Mouse (Mus musculus): ENCODE measurements around the gene Slc41a3.
"Not testable (repeated sequence)": the region's sequence is repeated elsewhere in the genome, so short reads cannot be mapped to it uniquely, and the experiment has no call there.

Gene Slc41a3

DNA sequence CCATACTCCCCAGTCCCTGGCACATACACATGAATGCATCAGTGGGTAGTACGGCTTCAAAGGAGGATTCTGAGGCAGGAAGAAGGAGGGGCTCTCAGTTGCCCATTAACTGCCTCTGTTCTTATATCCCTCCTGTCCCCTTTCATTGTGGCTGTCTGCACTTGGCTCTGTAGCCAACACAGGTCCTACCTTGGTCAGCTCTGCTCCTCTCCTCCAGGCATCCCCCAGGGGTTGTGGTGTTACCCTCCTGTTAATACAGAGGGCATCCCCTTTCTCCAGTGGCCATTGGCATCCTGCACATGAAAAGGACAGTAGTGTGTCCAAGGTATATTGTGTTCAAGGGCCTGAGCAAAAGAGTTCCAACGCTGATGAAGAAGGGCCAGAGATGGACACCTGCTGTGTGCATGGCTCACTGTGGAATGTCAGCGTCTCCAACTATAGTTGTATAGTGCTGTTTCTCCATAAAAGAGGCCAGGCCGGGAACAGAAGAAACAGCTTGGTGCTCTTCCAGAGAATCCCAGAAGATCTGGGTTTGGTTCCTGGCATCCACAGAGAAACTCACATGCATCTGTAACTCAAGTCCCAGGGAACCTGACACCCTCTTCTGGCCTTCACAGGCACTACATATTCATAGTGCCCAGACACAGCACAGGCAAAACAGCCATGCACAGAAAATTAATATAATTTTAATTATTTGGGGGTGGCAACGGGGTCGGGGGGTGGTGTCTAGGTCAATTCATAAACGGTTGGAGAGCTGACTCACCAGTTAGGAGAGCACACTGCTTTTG lies 20.9 kb downstream of the Slc41a3 start:
- DNase-seq = no peak

DNA sequence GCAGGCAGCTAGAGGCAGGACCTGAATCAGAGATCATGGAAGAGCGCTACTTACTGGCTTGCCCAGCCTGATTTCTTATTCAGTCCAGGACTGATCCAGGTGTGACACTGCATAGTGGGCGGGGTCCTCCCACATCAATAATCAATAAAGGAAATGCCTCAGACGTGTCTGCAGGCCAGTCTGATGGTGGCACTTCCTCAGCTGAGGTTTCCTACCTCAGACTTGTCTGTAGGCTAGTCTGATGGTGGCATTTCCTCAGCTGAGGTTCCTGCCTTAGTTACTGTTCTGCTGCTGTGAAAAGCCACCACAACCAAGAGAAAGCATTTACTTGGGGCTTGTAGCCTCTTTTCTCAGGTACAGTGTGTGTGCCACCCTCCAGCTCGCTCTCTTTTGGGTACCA lies 23.0 kb downstream of the Slc41a3 start:
- DNase-seq = no peak

DNA sequence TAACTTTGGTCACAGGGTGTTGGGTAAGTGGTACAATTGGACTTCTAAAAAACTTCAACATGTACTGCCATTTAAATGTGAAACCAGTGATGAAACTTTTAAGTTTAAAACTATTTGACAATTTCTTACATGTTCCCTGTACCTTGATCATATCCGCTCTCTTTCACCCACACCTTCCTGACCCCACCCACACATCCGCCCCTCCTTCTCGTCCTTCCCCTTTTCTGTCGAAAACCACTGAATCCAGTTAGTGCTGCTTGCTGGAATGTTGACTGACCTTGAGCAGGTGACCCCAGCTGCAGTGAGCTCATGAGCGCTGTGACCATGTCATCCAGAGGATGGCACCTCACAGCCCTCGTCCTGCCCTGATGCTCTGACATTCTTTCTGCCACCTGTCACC lies 25.0 kb downstream of the Slc41a3 start:
- peak in 1 of 2 experiments; percentile 26 for DNase-seq

DNA sequence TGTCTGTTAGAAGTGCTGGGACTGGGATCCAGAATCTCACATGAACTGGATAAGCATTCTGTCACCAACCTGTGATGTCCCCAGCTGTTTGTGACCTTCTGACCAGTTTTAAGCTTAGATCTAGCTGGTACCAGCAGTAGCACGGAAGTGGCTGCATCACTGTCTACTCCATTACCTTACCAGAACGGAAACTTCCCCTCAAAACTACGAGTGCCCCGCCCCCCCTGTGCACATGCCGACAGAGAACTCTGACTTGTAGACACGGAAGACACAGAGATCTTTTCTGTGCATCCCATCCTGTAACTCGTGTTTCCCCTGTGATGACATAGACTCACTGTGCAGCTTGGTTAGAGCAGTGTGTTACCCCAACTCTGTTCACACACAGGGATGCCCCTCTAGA lies 25.9 kb downstream of the Slc41a3 start:
- DNase-seq = no peak

DNA sequence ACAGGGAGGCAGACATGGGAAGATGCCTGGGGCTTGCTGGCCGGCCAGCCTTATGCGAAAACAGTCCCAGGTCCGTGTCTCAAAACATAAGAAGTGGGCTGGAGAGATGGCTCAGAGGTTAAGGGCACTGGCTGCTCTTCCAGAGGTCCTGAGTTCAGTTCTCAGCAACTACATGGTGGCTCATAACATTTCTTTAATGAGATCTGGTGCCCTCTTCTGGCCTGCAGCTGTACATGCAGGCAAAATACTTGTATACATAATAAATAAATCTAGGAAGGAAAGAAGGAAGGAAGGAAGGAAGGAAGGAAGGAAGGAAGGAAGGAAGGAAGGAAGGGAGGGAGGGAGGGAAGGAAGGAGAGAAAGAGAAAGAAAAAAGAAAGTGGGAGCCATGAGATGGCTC lies 28.0 kb downstream of the Slc41a3 start:
- not testable (repeated sequence) for DNase-seq

- no peak for DNase-seq
These were observed 30.6 kb downstream of the Slc41a3 start for GRCm38 (mm10) chr6:90635081-90635480.

- DNase-seq = no peak
These were observed 31.1 kb downstream of the Slc41a3 start for GRCm38 (mm10) chr6:90635611-90636010.

DNA sequence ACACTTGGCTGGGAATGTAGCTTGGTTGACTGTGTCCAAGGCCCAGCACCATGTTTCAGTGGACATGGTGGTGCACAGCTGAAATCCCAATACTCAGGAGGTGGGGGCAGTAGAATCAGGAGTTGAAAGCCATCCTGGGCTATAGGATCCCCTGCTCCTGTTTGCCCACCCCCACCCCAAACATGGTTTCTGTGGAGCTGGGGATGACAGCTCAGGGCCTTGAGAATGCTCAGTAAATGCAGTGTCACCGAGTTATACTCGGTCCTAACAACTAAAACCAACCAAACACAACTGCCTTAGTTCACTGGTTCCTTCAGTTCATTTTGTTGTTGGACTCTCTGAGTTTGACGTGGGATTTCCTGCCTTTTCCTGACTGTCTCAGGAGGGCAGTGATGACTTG lies 38.5 kb downstream of the Slc41a3 start:
- no peak for DNase-seq

- DNase-seq = no peak
These were observed 40.4 kb downstream of the Slc41a3 start for GRCm38 (mm10) chr6:90644965-90645364.

DNA sequence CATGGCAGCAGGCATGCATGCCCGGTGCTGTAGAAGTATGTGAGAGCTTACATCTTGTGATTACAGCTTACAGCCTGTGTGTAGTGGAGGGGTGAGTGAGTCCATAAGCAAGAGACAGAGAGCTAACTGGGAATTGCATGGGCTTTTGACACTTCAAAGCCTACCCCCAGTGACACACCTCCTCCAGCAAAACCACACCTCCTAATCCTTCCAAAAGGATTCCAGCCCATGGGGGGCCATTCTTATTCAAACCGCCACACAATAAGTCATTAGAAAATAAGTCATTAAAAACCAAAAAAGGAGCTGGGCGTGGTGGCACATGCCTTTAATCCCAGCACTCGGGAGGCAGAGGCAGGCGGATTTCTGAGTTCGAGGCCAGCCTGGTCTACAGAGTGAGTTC lies 43.9 kb downstream of the Slc41a3 start:
- DNase-seq = no peak

DNA sequence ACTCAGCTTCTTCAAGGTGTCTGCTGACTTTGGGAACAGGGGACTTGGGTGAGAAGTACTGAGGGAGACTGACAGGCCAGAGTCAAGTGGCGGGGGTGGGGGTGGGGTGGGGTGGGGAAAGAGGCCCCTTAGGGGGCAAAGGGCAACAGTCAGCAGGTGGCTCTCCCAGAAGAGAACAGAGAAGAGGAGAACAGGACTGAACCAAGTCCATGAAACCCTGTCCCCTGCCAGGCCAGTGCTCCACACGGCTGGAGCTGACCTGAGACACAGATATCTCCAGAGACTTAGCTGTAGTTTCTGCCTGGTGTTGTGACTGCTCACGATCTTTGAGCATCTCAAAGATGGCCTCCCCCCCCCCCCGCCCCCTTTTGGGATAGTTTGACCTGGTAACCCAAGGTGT lies 44.8 kb downstream of the Slc41a3 start:
- no peak for DNase-seq

- no peak for DNase-seq
These were observed 46.1 kb downstream of the Slc41a3 start for GRCm38 (mm10) chr6:90650634-90651033.

- DNase-seq = peak; percentile 65 to 78
These were observed 49.2 kb downstream of the Slc41a3 start for GRCm38 (mm10) chr6:90653736-90654135.

DNA sequence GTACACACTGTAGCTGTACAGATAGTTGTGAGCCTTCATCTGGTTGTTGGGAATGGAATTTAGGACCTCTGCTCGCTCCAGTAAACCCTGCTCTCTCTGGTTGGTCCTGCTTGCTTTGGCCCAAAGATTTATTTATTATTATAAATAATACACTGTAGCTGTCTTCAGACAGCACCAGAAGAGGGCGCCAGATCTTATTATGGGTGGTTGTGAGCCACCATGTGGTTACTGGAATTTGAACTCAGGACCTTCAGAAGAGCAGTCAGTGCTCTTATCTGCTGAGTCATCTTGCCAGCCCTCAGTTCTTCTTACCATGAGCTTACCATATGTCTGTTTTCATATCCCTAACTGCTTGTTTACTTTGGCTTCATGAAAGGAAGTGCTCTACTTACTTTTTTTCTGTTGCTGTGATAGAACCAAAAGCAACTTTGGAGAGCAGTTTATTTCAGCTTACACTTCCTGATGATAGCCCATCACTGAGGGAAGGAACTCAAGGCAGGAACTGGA lies 51.9 kb downstream of the Slc41a3 start:
- peak in 1 of 2 experiments; percentile 44 for DNase-seq

DNA sequence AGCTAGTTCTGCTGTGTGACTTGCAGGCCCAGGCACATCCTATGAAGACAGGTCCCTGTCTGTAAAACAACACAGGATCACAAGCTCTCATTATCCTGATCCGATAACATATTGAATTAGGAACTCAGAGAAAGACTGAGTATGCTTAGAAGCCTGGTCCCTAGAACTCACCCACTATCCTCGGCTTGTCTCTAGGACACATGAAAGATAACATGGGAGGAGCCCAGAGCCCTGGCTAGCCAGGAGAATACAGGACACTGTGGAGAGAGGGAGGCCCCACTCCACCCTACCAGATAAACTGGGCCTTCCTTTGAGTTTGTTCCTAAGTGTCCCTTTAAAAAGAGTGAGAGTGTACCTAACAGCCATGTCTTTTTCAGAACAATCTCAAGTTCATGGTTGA lies 55.4 kb downstream of the Slc41a3 start:
- no peak for DNase-seq

DNA sequence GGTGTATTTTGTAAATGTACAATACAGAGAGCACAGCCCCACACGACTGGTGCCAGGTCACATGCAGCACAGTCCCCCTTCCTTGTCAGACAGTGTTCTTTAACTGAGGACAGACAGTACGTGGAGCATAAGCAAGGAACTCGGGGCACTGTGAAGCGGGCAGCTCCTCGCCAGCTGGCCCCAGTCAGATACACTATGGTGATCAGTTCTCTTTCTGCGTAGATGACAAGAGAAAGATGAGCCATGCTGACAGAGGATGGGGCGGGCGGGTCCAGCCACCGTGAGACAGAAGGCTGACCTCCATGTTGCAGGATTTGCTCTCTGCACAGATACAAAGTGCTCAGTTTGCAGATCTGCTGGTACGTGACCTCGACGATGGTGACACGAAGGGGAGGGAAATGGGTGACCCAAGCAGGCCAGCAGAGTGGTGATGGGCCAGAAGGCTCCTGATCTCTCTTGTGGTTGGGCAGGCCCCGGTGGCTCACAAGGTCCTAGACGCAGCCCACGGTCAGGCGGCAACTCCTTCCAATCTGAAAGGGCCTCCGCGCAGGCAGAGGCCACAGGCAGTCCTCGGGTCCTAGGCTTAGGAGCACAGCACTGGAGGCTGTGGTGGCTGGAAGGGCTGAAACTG lies 56.0 kb downstream of the Slc41a3 start:
- peak in 1 of 2 experiments; percentile 40 for DNase-seq

GRCm38 (mm10) chr6:90661029-90661399 lies 56.5 kb downstream of the Slc41a3 start:
- peak; percentile 34 to 59 for DNase-seq

- no peak for DNase-seq
These were observed 57.6 kb downstream of the Slc41a3 start for GRCm38 (mm10) chr6:90662148-90662547.

- DNase-seq = peak; percentile 36 to 54
These were observed 59.2 kb downstream of the Slc41a3 start for GRCm38 (mm10) chr6:90663736-90664135.

GRCm38 (mm10) chr6:90668693-90669092 lies 64.2 kb downstream of the Slc41a3 start:
- DNase-seq = no peak

DNA sequence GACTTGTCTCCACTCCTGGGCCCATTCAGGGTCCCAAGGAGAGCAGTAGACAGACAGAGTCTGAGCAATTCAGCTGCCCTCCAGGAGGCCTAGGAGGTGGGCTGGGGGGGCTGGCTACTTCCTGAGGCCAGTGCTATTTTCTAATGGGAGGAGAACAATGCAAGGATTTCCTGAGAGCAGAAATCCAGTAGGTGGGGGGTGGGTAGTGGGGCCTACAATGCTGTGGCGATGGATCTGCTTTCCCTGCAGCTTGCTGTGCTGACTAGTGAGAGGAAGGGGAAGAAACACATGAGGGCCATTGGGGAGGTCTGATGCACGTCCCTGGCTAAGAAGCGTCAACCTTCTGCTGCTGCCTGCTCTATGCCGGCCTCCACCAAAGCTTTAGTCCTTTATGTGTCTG lies 74.2 kb downstream of the Slc41a3 start:
- DNase-seq = peak; percentile 50 to 67

DNA sequence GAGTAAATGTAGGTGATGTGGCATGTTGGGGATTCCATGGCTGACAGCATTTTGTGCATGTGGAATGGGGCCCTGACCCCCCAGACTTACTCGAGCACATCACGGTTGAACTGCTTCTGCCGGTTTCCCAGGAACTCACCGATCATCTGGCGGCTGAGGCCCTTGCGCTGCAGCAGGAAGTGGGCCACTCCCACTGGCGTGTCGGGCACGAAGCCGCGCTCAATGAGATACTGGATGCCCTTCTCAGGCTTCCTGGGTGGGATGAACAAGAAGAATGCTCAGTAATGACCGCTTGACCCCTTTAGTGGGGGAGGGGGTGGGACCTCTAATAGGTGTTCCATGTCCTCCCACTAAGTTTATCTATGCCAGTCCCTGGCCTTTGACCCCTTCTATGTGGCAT lies 75.9 kb downstream of the Slc41a3 start:
- DNase-seq = peak in 1 of 2 experiments; percentile 33

DNA sequence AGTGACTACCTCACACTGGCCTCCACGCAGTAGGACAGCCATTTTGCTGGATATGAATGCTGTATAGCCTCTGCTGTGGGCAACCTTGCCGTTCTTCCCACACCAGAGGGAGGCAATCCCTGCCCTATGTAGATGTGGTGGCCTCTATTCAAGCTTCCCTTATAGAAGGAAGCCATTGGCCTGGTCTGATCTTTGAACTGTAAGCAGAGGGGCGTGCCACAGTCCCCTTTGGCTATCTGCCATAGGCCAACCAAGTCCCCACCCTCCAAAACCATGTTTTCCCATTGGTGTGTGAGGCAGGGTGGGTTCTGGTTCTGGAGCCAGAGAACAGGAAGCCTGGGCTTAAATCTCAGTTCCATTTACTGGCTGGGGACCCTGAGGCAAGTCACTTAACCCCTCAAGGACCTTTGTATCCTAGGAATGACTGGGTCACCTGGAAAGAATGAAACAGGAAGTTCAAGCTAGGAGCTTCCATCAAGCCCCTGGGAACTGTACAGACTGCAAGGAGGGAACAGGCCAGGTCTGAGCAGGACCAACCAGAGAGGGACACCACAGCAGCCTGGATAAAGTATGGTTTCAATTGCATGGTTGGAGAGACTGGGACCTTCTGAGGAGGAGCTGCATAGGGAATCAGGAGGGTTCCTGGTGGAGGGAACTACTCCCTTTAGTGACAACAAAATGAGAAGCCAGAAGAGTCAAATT lies 79.5 kb downstream of the Slc41a3 start:
- no peak for DNase-seq

DNA sequence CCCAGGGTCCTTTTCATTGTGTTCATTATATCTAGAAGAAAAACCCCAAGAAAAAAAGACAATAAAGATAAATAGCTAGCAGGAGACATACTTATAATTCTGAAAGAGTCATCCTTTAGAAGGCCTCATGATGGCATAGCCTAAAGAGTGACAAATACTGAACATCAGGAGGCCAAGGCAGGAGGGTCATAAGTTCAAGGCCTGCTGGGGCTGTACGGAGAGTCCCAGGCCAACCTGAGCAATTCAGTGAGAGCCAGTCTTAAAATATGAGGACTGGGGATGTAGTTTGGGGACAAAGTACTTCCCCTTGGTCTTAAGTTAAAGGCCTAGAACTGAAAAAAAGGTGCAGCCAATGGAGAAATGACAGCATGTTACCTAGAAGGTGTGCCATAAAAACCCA lies 82.3 kb downstream of the Slc41a3 start:
- no peak for DNase-seq
